Mouse (Mus musculus) heart, adult 2 months (tissue): ENCODE data around the gene Kank2.

Experiments used
- CTCF ChIP-seq: fragments of 200-600 bp; IDR thresholded peaks from 2 replicates; pipeline ENCODE4 v1.8.1; 2022; ENCODE audit warnings: antibody characterized with exemption, mild to moderate bottlenecking, moderate library complexity
- EP300 ChIP-seq: fragments of 200-500 bp; IDR thresholded peaks from 2 replicates; pipeline ENCODE4 v1.6.1; 2011; ENCODE audit warnings: low read depth, low read length, control low read depth; ENCODE audit not compliant: insufficient read depth

GRCm38 (mm10) chr9:21811170-21811569 is 12.6 kb upstream of the Kank2 start:
- TF ChIP-seq EP300 (no peak), CTCF (no peak)
